In genomic region chr4:97282643-97283042, GRCm38 (mm10) we compare ENCODE assay signal across 19 mouse cellular contexts.
DNase-seq lines count a peak whose midpoint lies in the region; ATAC-seq and TF ChIP-seq lines count a peak whose summit lies in the region.
"Had no signal": no experiment of that assay in that cellular context is flagged by ENCODE, and none has a peak within 500 bp of the region (broad histone marks: within the 10 kb centered on the region; RNA-seq: fewer than 3 reads in every experiment).

No protein-coding gene starts in this region.

- intact Hi-C loops in heart, postnatal 25 days (cut with DNase I) = no loop called here

- H3K9ac ChIP-seq in lung, embryonic 16.5 days (ENCODE audit: low read length) = no peak overlapping the region
- H3K9ac ChIP-seq: midbrain, embryonic 15.5 days; stomach, embryonic 15.5 days had no signal

- H3K36me3 ChIP-seq in heart, embryonic 10.5 days = no peaks in the 10 kb centered on the region
- no peaks in the 10 kb centered on the region for H3K36me3 ChIP-seq in lung, embryonic 16.5 days (ENCODE audit: control insufficient read depth, insufficient read depth, low read length)
- H3K36me3 ChIP-seq: midbrain, embryonic 15.5 days; stomach, embryonic 15.5 days had no signal

- H3K27ac ChIP-seq in heart, embryonic 10.5 days = no peak overlapping the region
- H3K27ac ChIP-seq in lung, embryonic 16.5 days (ENCODE audit: low read length) = no peak overlapping the region
- H3K27ac ChIP-seq in embryonic fibroblast, embryonic 13.5 days (ENCODE audit: insufficient read depth, low read length) = peak overlapping the region; percentile 40; the same call in 1 of the 2 replicates
- H3K27ac ChIP-seq: left cerebral cortex, adult 2 months; macrophage; midbrain, embryonic 15.5 days; stomach, embryonic 15.5 days had no signal

- ATAC-seq in lung, embryonic 16.5 days (ENCODE audit: low read depth) = peak; percentile 31; the same call in 1 of the 2 replicates
- ATAC-seq: activated CD4-positive, CD25-positive, alpha-beta regulatory T cell, adult 4 months; CD4-positive, CD25-positive, alpha-beta regulatory T cell, adult 4 months; intestine, embryonic 16.5 days; midbrain, embryonic 15.5 days had no signal

- no peaks in the 10 kb centered on the region for H3K9me3 ChIP-seq in heart, embryonic 10.5 days
- H3K9me3 ChIP-seq in lung, embryonic 16.5 days (ENCODE audit: control insufficient read depth, low read length) = no peaks in the 10 kb centered on the region
- H3K9me3 ChIP-seq: midbrain, embryonic 15.5 days; stomach, embryonic 15.5 days had no signal

- no peak overlapping the region for H3K4me3 ChIP-seq in heart, embryonic 10.5 days
- no peak overlapping the region for H3K4me3 ChIP-seq in lung, embryonic 16.5 days (ENCODE audit: low read length)
- no peak overlapping the region for H3K4me3 ChIP-seq in embryonic fibroblast, embryonic 13.5 days (ENCODE audit: insufficient read depth, low read length)
- H3K4me3 ChIP-seq: left cerebral cortex, adult 2 months; midbrain, embryonic 15.5 days; stomach, embryonic 15.5 days had no signal

- 75% methylated on average over 3 of the region's 3 CpGs for WGBS in heart, embryonic 10.5 days
- WGBS in lung, embryonic 16.5 days = 58% methylated on average over 3 of the region's 3 CpGs

- DNase-seq in heart, adult 8-10 months (ENCODE audit: low spot score) = peak; percentile 12
- DNase-seq in heart, embryonic 10.5 days (ENCODE audit: low spot score) = no peak
- DNase-seq in lung, postnatal 36 days = no peak
- peak; percentile 1 for DNase-seq in heart, postnatal 25 days (ENCODE audit: low spot score)
- no peak for DNase-seq in ovary, postnatal 10 days (ENCODE audit: low spot score)
- DNase-seq: adrenal gland, postnatal 36 days; cerebellum, adult 18-20 months; kidney, postnatal 14 days; liver; thymus, postnatal 36 days had no signal

- no peak overlapping the region for H3K4me2 ChIP-seq in lung, embryonic 16.5 days (ENCODE audit: low read depth, low read length)
- H3K4me2 ChIP-seq: midbrain, embryonic 15.5 days; stomach, embryonic 15.5 days had no signal

- H3K4me1 ChIP-seq in heart, embryonic 10.5 days = no peaks in the 10 kb centered on the region
- no peaks in the 10 kb centered on the region for H3K4me1 ChIP-seq in lung, embryonic 16.5 days (replicated peaks; ENCODE audit: control insufficient read depth, insufficient read depth, low read length)
- no peaks in the 10 kb centered on the region for H3K4me1 ChIP-seq in embryonic fibroblast, embryonic 13.5 days (ENCODE audit: control insufficient read depth, insufficient read depth, low read length)
- H3K4me1 ChIP-seq: midbrain, embryonic 15.5 days; stomach, embryonic 15.5 days had no signal

- TF ChIP-seq CTCF in embryonic fibroblast, embryonic 13.5 days (IDR thresholded peaks at IDR 0.05; ENCODE audit: borderline replicate concordance, insufficient read depth, low read length) = no peak

- TF ChIP-seq POLR2A in embryonic fibroblast, embryonic 13.5 days (IDR thresholded peaks at IDR 0.05; ENCODE audit: low read depth, low read length) = no peak

- H3K27me3 ChIP-seq in heart, embryonic 10.5 days (ENCODE audit: insufficient read depth, poor library complexity, severe bottlenecking) = no peaks in the 10 kb centered on the region
- H3K27me3 ChIP-seq in lung, embryonic 16.5 days (ENCODE audit: control insufficient read depth, insufficient read depth, low read depth, low read length) = no peaks in the 10 kb centered on the region
- H3K27me3 ChIP-seq: midbrain, embryonic 15.5 days; stomach, embryonic 15.5 days had no signal

Comparison
In these comparisons a context has a peak if more than half of its experiments do, and no peak if none do; other contexts are left out.
1. DNase-seq: peak in heart, adult 8-10 months (single experiment) and heart, postnatal 25 days (single experiment); none in heart, embryonic 10.5 days (single experiment), lung, postnatal 36 days (single experiment) and ovary, postnatal 10 days (single experiment).